Mouse (Mus musculus) CD4-positive naive resting alpha-beta T cell, adult 57 days (primary cell): ENCODE measurements around the gene Rplp1. TPM values are rescaled to one million over a fixed set of nuclear protein-coding genes. Genes with fewer than 3 reads are reported as not detected.

ENCODE experiments used
- total RNA-seq: library from RNA; stranded (reverse); gene quantifications from one replicate; pipeline ENCODE4 v1.2.4, GENCODE M21; 2023

Rplp1 gene
- total RNA-seq: 8,903 TPM

DNA sequence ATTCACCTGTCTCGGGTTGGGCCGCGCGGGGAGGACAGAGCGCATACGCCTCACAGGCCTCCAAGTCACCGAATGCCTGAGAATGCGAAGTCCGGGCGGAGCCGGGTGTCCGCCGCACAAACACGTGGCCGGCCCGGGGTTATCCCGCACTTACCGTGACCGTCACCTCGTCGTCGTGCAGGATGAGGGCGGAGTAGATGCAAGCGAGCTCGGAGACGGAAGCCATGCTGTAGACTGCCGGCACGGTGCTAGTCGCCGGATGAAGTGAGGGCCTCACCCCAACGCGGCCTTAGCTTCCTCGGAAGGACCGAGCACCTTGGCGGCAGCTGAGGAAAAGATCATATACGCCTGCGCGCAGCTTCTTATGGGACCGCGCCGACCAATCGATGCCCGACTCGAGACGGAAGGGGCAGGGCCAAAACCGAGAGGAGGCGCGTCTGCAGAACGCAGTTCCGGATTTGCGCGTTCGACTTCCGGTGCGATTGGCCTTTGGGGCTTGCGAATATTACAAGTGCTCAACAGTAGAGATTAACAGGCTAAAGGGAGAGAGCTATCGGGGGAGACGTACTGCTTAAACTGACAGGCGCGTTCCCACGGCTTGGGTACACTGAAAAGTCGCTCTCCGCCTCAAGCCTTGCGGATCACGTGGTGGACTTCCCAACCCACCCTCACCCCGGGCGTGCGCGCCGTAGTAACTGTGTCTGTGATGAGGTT lies at the start of gene Rplp1:
Rplp1 (minus strand) TSS at position 340 of the 714 bp plus-strand sequence.

DNA sequence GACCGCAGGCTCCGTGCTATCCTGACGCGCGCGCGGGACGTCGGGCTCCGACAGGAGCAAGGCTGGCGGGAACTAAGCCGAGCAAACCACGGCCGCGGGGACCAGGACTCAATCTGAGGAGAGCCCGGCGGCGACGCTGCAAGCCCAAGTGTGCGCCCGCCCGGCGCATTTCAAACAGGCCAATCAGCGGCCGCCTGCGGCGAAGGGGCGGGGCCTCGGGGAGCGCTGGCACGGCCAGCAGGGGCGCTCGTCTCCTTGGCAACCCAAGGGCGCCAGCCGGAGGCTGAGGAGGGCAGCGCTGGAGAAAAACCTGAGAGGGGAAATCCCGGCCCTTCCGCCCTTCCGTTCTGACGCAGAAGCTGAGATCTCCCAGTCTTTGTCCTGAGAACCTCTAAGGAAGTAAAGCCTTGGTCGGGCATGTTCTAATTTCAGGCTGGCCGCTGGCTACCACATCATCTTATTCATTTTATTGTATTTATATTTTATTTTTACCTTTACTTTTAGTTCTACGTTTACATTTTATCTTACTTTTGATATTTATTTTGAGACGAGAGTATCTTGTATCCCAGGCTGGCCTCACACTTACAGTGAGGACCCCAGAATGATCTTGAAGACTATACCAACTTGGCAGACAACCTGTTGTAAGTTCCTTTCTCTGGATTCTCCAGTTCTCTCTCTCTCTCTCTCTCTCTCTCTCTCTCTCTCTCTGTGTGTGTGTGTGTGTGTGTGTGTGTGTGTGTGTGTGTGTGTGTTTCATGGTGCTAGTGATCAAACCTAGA lies 32.5 kb upstream of the Rplp1 start, which contains the start of gene Kif23:
Kif23 (minus strand) TSS at position 152 of the 779 bp plus-strand sequence.

Other genes with a start within 250 kb of the Rplp1 start
- 32.8 TPM for gene Kif23, start 32.2 kb upstream of the Rplp1 start, total RNA-seq
- gene Paqr5, start 112.3 kb upstream of the Rplp1 start, total RNA-seq: not detected
- 11.8 TPM for gene Glce, start 208.1 kb upstream of the Rplp1 start, total RNA-seq